Mouse (Mus musculus) lung, postnatal 0 days (tissue): ENCODE measurements around the gene Uqcc1. TPM values are rescaled to one million over a fixed set of nuclear protein-coding genes. Genes with fewer than 3 reads are reported as not detected.

ENCODE experiments used
- ATAC-seq: fragments of 200-750 bp; cut with Nextera tagmentation; 2 replicates; pipeline ENCODE4 v1.8.0; 2017; ENCODE audit warnings: moderate library complexity
- DNase-seq: peaks from one replicate; pipeline ENCODE4 v3.0.0-alpha.2; 2016; ENCODE audit warnings: low spot score
- H3K27ac ChIP-seq: fragments of 300-500 bp; sonication (generic); 2 replicates; pipeline ENCODE4 v1.5.1; 2014; ENCODE audit warnings: antibody characterized with exemption, mild to moderate bottlenecking, low read length, mixed read lengths
- H3K27me3 ChIP-seq: fragments of 300-500 bp; sonication (generic); replicated peaks from 2 replicates; pipeline ENCODE4 v1.6.1; 2014; ENCODE audit warnings: low read length, mixed read lengths; ENCODE audit not compliant: insufficient read depth
- H3K36me3 ChIP-seq: fragments of 300-500 bp; sonication (generic); 2 replicates; pipeline ENCODE4 v1.6.1; 2014; ENCODE audit warnings: low read length, mixed read lengths; ENCODE audit not compliant: insufficient read depth
- H3K4me1 ChIP-seq: fragments of 300-500 bp; sonication (generic); 2 replicates; pipeline ENCODE4 v1.6.1; 2014; ENCODE audit warnings: antibody characterized with exemption, low read depth, low read length, mixed read lengths; ENCODE audit not compliant: insufficient read depth
- H3K4me2 ChIP-seq: fragments of 300-500 bp; sonication (generic); replicated peaks from 2 replicates; pipeline ENCODE4 v1.6.1; 2014; ENCODE audit warnings: low read depth, mild to moderate bottlenecking, low read length, moderate library complexity, mixed read lengths
- H3K4me3 ChIP-seq: fragments of 300-500 bp; sonication (generic); 2 replicates; pipeline ENCODE4 v1.5.1; 2014; ENCODE audit warnings: low read depth, low read length
- H3K9ac ChIP-seq: fragments of 300-500 bp; sonication (generic); replicated peaks from 2 replicates; pipeline ENCODE4 v1.6.1; 2014; ENCODE audit warnings: low read depth, mild to moderate bottlenecking
- H3K9me3 ChIP-seq: fragments of 300-500 bp; sonication (generic); 2 replicates; pipeline ENCODE4 v1.6.1; 2016; ENCODE audit warnings: low read length, mixed read lengths
- CTCF ChIP-seq: IDR thresholded peaks from 2 replicates; pipeline ENCODE4 v1.5.1; 2016; ENCODE audit warnings: antibody characterized with exemption, mild to moderate bottlenecking
- EP300 ChIP-seq: IDR thresholded peaks from 2 replicates; pipeline ENCODE4 v1.6.1; 2016; ENCODE audit warnings: antibody characterized with exemption, mild to moderate bottlenecking, control low read depth
- WGBS: fragments of 180-500 bp; shearing (Covaris S2); extraction: QIAGEN DNeasy Blood & Tissue Kit; methylation state at CpG from one replicate; pipeline ENCODE4 v1.1.7; 2014; 5-methylcytosine and 5-hydroxymethylcytosine counted together
- polyA plus RNA-seq: library from polyadenylated mRNA; unstranded; fragments of >200 nt; fragmentation: Nextera tagmentation; extraction: Ambion mirVana; gene quantifications from 2 replicates; pipeline ENCODE4 v1.2.1, GENCODE M21; 2015

The Uqcc1 gene
- polyA plus RNA-seq, 1 experiment from 2014 or later: 24.4 TPM

DNA sequence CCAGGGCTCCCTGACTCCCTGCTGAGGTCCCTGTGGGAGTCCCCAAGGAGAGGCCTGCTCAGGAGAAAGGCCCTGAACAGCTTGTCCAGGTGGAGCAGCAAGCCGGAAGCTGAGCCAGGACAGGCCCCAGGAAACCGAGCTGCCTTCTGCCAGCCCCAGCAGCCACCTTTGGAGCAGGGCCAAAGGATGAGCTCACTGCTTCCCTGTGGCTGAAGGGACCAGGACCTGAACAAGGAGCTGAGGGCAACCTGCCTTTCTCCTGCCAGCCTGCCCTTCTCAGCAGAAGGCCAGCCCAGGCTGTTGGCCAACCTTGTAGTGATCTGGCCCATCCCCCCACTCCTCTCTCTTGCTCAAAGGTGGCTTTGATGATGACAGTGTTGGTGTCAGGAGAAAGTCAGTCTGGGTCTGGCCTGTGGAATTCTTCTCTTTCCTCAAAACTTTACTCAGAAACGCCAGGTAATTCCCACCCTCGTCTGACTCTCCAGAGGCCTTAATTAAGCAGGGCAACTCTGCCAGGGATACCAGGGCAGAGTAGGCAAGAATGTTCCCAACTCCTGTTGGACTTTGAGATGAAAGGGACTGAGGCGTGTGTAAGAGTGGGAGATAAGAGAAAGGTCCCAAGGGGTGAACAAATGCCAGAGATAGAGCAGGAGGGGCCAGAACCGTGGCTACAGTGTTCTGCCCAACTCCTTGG, 124.7 kb downstream of the Uqcc1 start:
- H3K4me2 ChIP-seq: no peak overlapping the region
- no peaks in the 10 kb centered on the region for H3K4me1 ChIP-seq
- DNase-seq (no peak), ATAC-seq (no peak)
- no peaks in the 10 kb centered on the region for H3K27me3 ChIP-seq
- H3K4me3 ChIP-seq: no peak overlapping the region
- H3K36me3 ChIP-seq: no peaks in the 10 kb centered on the region
- 27% methylated on average over 6 of the region's 6 CpGs for WGBS
- H3K9ac ChIP-seq: no peak overlapping the region
- TF ChIP-seq EP300 (no peak), CTCF (no peak)
- H3K27ac ChIP-seq: no peak overlapping the region
- H3K9me3 ChIP-seq: no peaks in the 10 kb centered on the region

- Histone ChIP-seq H3K9me3 (no peaks in the 10 kb centered on the region), H3K4me2 (no peak overlapping the region), H3K27ac (no peak overlapping the region), H3K9ac (no peak overlapping the region), H3K4me3 (no peak overlapping the region), H3K27me3 (no peaks in the 10 kb centered on the region), H3K4me1 (no peaks in the 10 kb centered on the region), H3K36me3 (no peaks in the 10 kb centered on the region)
- DNase-seq (no peak), ATAC-seq (no peak)
- TF ChIP-seq CTCF: no peak
- peak; percentile 13; the same call in 1 of the 2 replicates for TF ChIP-seq EP300
- WGBS: 60% methylated on average over 5 of the region's 5 CpGs
Observed at GRCm38 (mm10) chr2:155804053-155804452, 126.1 kb downstream of the Uqcc1 start.

GRCm38 (mm10) chr2:155802761-155803160, 127.3 kb downstream of the Uqcc1 start:
- Histone ChIP-seq H3K27me3 (no peaks in the 10 kb centered on the region), H3K4me1 (no peaks in the 10 kb centered on the region), H3K4me2 (no peak overlapping the region), H3K27ac (no peak overlapping the region), H3K36me3 (no peaks in the 10 kb centered on the region), H3K4me3 (no peak overlapping the region), H3K9me3 (no peaks in the 10 kb centered on the region), H3K9ac (no peak overlapping the region)
- WGBS: 55% methylated on average over 3 of the region's 3 CpGs
- ATAC-seq: no peak
- no peak for DNase-seq
- peak; percentile 53 for TF ChIP-seq CTCF
- TF ChIP-seq EP300: no peak

DNA sequence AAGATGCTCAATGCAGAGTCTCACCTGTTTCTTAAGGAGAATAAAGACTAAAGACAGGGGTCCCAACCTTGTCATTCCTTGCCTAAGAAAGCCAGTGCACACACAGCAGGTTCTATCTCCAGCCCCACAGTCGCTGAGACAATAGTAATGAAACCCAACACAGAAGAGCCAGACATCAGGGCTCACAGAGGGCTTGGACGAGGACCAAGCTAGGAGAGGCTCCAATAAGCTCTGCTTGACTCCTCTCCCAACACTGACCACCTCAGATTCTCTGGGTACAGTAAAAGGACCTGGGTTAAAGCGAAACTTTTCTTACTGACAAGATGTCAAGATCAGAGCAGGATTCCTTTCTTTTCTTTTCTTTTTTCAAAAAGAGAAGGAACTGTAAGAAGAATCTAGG, 131.5 kb downstream of the Uqcc1 start:
- TF ChIP-seq CTCF: no peak
- no peak for TF ChIP-seq EP300
- H3K4me2 ChIP-seq: no peak overlapping the region
- no peaks in the 10 kb centered on the region for H3K36me3 ChIP-seq
- no peak overlapping the region for H3K9ac ChIP-seq
- H3K4me3 ChIP-seq: no peak overlapping the region
- H3K27me3 ChIP-seq: no peaks in the 10 kb centered on the region
- no peak overlapping the region for H3K27ac ChIP-seq
- no peaks in the 10 kb centered on the region for H3K4me1 ChIP-seq
- ATAC-seq (no peak), DNase-seq (no peak)
- 52% methylated on average over 3 of the region's 3 CpGs for WGBS
- no peaks in the 10 kb centered on the region for H3K9me3 ChIP-seq

Other genes with a start within 250 kb of the Uqcc1 start
- 83.5 and 86.0 TPM in 2 replicates for gene Trpc4ap, start 237.9 kb downstream of the Uqcc1 start, polyA plus RNA-seq
- gene Edem2, start 200.8 kb downstream of the Uqcc1 start, polyA plus RNA-seq: 46.6 and 47.3 TPM in 2 replicates
- gene Gm17581, start 194.4 kb downstream of the Uqcc1 start, polyA plus RNA-seq: not detected in 2 replicates
- 9.1 and 9.7 TPM in 2 replicates for gene Procr, start 179.2 kb downstream of the Uqcc1 start, polyA plus RNA-seq
- 0.05 and 0.11 TPM in 2 replicates for gene Mmp24, start 155.0 kb downstream of the Uqcc1 start, polyA plus RNA-seq
- 31.4 and 32.9 TPM in 2 replicates for gene BC029722, start 110.9 kb downstream of the Uqcc1 start, polyA plus RNA-seq
- 127 and 141 TPM in 2 replicates for gene Eif6, start 103.4 kb downstream of the Uqcc1 start, polyA plus RNA-seq
- gene Fam83c, start 95.5 kb downstream of the Uqcc1 start, polyA plus RNA-seq: 0.04 TPM in 1 of 2 replicates, not detected in the other
- 0.11 TPM in 1 of 2 replicates, not detected in the other for gene Gm15557, start 10.4 kb upstream of the Uqcc1 start, polyA plus RNA-seq
- gene Gdf5, start 15.1 kb upstream of the Uqcc1 start, polyA plus RNA-seq: 1.7 and 2.7 TPM in 2 replicates
- 6.6 and 7.4 TPM in 2 replicates for gene Cep250, start 26.1 kb upstream of the Uqcc1 start, polyA plus RNA-seq
- gene 6430550D23Rik, start 77.7 kb upstream of the Uqcc1 start, polyA plus RNA-seq: 1.0 and 1.1 TPM in 2 replicates
- gene Ergic3, start 77.7 kb upstream of the Uqcc1 start, polyA plus RNA-seq: 168 and 181 TPM in 2 replicates
- gene Fer1l4, start 122.6 kb upstream of the Uqcc1 start, polyA plus RNA-seq: 0.06 and 0.36 TPM in 2 replicates
- 0.74 and 0.89 TPM in 2 replicates for gene Spag4, start 134.9 kb upstream of the Uqcc1 start, polyA plus RNA-seq
- gene Cpne1, start 181.7 kb upstream of the Uqcc1 start, polyA plus RNA-seq: 38.3 and 42.3 TPM in 2 replicates
- 10.1 and 10.7 TPM in 2 replicates for gene Rbm12, start 181.7 kb upstream of the Uqcc1 start, polyA plus RNA-seq
- gene Gm28036, start 196.8 kb upstream of the Uqcc1 start, polyA plus RNA-seq: 5.2 and 5.6 TPM in 2 replicates
- 316 and 344 TPM in 2 replicates for gene Romo1, start 213.7 kb upstream of the Uqcc1 start, polyA plus RNA-seq
- gene Nfs1, start 213.9 kb upstream of the Uqcc1 start, polyA plus RNA-seq: 33.7 and 34.0 TPM in 2 replicates
- gene Rbm39, start 249.9 kb upstream of the Uqcc1 start, polyA plus RNA-seq: 654 and 692 TPM in 2 replicates